Mouse (Mus musculus) layer of hippocampus, postnatal 36 days (tissue): ENCODE measurements around the gene Brpf3. TPM values are rescaled to one million over a fixed set of nuclear protein-coding genes. Genes with fewer than 3 reads are reported as not detected.
"Not testable (repeated sequence)": the region's sequence is repeated elsewhere in the genome, so short reads cannot be mapped to it uniquely, and the experiment has no call there.

Experiments
- DNase-seq, 2 experiments: peaks; one replicate each; pipeline ENCODE4 v3.0.0; 2022
- total RNA-seq, 2 experiments: library from RNA; stranded (reverse); gene quantifications; 2 replicates each; pipeline ENCODE4 v1.2.3; 2021

The Brpf3 gene
- total RNA-seq = 10 to 100 TPM; 39.4 to 45.4 TPM

DNA sequence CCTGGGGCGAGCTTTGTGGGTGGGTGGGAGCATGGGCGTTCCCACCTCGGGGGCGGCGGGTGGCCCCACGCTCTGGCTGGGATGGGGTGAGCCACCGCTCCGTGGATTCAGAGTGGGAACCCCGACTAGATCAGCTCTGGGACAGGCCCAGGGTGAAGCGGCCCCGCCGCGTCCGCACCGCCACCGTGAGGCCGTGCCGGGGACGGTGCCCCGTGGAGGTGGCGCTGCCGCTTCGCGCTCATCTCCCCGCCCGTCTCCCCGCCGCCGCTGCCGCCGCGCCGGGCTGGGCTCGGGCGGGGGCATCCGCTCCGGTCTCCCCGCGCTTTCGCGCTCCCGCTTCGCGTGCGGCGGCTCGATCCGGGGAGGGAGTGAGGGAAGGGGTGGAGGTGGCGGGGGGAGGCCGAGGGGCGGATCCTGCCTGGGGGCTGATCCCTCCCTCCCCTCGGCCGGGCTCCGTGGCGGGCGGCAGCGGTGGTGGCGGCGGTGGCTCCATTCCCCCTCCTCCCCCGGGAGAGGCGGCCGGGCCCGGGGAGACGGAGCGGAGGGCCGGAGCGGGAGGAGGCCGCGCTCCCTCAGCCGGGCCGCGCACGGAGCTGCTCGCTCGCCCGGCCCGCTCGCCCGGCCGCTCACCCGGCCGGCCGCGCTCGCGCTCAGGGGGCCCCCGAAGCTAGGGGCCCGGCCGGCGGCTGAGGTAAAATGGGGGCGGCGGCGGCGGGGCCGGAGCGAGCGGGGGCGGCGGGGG lies at the start of gene Brpf3:
TSS of gene Brpf3 (plus strand) at position 420 of the 742 bp plus-strand sequence.
- DNase-seq = peak; percentile 78 to 79

DNA sequence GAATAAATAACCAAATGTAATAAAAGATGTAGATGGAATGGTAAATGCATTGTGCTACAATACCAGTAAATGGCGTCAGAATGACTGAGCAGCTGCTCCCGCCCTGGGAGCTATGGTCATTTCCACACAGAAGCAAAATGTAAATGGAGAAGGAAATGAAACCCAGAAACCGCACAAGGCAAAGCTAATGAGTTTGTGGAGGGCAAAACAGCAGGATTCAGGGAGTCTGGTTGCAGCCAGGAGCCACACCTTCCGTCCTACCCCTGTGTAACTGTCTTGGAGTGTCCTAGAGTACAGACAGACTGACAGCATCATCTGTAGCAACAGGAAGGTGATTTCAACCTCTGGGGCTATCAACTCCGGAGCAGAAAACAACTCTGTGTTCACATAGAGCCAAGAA lies 44.4 kb upstream of the Brpf3 start:
- no peak for DNase-seq

DNA sequence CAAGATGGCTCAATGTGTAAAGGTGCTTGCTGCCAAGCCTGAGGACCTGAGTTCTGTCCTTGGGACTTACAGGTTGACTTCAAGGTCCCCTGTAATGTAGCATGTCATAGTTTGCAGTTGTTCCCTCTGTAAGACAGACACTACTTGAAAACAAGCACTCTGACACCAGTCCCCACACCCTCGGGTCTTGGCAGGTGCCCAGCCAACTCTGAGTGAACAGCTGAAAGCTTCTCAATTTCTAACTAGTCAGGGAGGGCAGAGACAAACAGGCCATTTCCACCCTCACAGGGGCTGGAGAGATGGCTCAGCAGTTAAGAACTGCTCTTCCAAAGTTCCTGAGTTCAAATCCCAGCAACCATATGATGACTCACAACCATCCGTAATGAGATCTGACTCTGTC lies 43.4 kb upstream of the Brpf3 start:
- DNase-seq = no peak

DNA sequence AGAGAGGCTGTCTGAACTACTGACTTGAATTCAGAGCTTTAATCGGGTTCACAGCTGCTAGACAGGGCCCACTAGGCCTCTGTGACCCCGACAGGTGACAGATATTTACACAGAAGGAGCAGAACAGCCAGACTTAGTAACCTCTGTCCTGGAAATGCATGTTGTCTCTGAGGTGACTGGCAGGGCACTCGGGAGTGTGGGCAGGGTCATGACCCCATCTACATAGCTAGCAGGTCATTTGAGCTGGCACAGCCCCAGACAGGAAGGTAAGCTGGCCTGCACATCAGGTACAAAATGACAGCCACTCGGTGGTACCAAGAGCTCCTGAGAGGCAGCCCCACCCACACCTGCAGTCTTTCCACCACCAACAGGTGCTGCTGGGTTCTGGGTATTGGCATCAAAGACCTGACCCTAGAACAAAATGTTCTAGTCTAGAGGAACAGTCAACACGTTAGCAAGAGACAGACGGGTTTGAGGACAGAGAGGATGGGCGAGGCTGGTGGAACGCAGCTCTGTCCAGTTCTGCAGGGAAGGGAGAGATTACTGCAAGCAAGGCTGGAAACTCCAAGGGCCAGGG lies 40.1 kb upstream of the Brpf3 start:
- DNase-seq = no peak

DNA sequence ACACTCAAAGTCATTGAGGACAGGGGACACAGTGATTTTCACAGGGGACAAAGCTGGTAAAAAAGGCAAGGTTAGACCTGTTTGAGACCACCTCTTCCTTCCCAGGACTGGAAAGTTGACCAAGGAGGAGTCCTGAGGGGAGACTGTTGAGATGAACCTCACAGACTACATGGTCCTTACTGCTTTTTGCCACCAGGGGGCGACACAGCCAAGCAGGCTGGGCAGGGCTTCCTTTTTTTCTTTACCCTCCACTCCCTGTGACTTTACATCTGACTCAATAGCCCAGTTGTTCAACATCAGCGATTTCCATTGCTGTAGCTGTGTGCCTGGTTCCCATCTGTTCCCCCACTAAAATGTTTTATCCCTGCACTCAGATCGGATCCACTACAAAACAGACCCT lies 39.0 kb upstream of the Brpf3 start:
- DNase-seq = peak; percentile 57 to 64

DNA sequence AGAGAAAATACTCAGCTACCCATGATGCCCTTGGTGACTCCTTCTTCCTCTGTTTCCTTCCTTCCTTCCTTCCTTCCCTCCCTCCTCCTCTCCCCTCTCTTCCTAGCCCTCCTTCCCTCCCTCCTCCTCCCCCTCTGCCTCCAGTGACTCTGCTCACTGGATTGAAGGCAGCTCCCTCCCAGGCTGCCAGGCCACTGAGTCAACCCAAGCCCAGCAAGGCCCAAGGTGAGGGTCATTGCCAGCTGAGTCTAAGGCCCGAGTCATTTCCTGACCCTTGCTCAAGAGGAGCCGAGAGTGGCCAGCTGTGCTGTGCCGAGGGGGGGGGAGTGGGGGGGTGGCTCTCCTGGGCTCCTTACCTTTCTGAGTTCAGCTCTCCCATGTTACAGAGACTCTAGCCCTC lies 34.7 kb upstream of the Brpf3 start:
- DNase-seq = no peak

DNA sequence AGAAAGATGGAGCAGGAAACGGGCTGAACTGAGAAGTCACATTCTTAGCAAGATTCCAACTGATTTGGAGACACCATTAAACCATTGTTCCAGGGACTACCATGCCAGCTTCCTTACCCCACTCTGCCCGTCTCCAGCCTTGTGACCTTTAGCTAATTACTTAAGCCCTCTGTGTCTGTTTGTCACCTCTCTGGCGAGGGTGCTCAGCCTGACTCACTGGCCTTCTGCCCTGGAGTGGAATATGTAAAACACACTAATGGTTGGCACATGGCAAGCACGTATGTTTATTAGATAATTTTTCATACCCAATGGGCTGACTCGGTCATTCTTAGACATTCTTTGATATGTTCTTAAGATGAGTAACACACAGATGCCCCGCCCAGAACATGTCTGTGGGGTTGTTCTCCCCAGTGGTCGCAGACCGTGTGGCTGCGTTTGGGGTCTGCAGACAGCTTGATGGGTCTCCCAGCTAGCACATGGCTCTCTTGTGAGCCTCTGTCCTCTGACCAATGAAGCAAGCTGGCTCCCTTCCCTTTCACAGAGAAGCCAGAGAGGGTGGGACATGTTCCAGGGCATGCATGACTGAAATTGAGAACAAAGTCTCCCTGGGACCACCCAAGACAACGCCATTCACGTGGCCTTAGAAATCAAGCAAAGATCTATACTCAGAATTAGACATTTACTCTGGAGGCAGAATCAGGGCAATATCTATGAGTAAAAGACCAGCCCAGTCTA lies 33.9 kb upstream of the Brpf3 start:
- DNase-seq = no peak

DNA sequence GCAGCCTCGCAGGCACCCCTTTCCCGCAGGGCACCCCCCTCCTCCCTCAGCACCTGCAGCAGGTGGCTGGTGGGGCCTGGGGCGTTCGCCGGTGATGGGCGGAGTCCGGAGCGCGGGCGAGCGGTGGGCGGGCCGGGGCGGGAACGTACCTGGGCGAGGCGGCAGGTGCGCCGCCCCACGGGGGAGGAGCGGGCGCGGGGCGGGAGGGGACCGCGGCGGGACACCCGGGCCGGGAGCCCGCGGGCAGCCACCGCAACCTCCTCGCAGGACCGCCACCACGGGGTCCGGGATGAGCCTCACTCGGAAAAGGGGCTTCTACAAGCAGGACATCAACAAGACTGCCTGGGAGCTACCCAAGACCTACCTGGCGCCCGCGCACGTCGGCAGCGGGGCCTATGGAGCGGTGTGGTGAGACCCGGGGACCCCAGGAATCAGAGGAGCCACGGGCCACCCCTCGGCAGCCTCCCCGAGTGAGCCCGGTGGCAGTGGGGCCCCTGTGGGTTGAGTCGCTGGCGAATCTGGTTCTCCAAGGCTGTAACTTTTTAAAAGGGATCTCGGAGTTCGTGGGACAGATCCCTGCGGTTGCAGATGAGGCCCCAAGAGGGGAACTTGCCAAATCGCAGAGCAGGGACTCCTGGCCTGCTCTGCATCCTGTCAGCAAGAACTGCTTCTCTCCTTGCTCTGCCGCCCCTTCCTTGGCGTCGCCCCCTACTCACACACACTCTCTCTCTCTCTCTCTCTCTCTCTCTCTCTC lies 31.6 kb upstream of the Brpf3 start, which contains the start of gene Mapk13:
TSS of gene Mapk13 (plus strand) at position 177 of the 754 bp plus-strand sequence.
- no peak for DNase-seq

DNA sequence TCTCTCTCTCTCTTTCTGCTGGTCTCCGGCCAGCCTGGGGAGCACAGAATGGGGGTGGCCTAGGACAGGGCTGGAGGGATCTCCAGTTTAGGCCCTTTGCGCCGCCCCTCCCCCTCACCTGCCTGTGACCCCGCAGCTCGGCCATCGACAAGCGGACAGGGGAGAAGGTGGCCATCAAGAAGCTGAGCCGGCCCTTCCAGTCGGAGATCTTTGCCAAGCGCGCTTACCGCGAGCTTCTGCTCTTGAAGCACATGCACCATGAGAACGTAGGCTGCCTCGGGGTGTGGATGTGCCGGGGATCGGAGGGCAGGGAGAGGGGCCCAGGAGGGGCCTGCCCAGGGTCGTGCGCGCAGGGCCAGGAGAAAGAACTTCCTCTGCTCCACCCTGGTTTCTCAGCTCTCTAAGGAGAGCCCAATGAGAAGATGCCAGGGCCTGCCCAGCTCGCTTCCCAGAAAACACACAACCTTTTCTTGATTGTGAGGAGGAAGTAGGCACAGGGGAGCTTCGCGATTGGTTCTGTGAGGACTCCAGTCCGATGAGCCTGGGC lies 30.9 kb upstream of the Brpf3 start:
- no peak for DNase-seq

DNA sequence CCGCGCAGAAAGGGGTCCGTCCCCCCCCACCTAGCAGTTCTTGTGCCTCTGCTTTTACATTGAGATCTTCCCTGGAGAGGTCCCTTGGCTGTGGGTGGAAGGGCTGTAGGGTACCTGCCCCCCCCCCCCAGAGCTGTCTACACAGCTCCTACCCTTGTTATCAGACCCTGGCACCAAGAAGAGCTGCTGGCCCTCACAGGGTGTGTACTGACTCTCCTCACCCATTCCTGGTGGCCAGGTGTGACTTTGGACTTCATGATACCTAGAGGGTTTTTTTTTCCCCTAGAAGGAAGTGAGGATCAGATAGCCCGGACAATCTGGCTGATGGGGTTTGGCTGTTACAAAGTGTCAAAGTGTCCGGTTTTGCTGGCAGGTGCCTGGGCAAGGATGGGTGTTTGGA lies 29.6 kb upstream of the Brpf3 start:
- DNase-seq = no peak

DNA sequence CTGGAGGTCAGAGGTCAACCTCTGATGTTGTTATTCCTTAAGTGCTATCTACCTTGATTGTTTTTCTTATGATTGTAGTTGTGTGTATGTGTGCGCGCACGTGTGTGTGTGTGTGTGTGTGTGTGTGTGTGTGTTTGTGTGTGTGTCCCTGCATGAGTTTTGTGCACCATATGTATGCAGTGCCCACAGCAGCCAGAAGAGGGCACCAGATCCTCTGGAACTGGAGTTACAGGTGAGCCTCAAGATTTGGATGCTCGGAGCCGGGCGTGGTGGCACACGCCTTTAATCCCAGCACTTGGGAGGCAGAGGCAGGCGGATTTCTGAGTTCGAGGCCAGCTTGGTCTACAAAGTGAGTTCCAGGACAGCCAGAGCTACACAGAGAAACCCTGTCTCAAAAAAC lies 26.6 kb upstream of the Brpf3 start:
- not testable (repeated sequence) for DNase-seq

DNA sequence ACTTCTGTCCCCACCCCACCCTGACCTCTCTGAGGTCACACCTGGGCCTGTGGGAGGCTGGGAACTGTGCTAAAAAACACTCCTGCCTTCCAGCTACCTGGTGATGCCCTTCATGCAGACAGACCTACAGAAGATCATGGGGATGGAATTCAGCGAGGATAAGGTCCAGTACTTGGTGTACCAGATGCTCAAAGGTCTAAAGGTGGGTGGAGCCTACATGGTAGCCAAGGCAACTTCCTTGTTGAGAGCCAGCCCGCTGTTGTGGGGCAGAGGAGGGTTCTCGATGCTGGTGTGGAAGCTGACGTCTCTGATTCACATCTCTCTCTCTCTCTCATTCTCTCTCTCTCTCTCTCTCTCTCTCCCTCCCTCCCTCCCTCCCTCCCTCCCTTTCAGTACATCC lies 25.7 kb upstream of the Brpf3 start:
- DNase-seq = no peak

DNA sequence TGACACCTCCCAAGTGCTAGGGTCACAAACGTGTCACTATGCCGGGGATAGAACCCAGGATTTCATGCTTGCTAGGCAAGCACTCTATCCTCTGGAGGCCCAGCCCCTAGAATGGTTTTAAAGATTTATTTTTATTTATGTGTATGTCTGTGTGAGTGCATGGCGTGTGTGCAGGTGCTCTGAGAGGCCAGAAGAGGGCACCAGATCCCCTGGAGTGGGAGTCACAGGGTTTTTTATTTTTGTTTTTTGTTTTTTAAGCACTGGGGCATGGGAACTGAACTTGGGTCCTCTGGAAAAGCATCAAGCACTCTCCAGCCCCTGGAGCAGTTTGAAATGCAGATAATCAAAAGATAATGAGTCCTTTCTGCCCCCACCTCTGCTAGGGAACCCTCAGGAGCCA lies 24.1 kb upstream of the Brpf3 start:
- no peak for DNase-seq

DNA sequence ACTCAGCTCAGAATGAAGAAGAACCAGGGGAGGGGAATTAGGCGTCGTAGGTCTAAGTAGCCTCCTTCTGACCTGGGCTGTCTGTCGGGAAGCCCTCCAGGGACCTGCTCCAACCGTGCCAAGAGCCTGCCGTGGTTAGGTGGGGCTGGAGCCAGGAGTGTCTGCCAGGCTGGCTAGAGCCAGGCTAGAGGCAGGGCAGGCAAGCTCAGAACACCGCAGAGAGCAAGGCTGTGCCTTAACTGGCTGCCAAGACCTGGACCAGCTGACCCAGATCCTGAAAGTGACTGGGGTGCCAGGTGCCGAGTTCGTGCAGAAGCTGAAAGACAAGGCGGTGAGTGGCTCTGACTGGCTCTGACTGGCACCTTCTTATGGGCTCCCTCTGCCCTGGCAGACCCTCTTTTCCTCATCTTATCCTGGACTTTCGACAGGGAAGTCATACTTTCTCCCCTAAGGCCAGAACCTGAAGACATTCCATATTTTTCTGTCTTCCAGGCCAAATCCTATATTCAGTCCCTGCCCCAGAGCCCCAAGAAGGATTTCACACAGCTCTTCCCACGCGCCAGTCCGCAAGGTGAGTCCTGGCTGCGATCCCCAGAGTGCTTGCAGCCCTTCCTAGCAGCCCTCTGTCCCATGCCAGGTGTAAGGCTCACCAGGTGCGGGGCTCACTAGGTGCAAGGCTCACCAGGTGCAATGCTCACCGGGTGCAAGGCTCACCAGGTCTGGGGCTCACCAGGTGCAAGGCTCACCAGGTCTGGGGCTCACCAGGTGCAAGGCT lies 23.5 kb upstream of the Brpf3 start:
- DNase-seq = peak; percentile 30 to 48

DNA sequence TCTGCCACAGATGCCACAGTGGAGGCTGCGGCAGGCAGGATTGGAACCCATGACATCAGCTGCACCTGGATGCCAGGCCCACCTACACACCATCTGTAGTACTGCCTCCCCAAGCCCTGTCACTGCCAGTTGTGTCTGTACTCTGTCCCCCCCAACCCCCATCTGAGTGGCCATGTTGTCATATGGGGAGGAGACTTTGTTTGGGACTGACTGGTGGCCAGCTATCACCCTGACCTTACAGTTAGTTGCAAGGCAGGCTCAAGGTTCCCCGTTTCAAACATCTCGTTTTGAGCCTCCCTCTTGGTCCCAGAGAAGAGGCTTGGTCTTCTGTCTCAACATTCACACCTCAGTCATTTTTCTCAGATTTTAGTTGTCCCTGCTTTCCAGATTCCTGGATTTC lies 21.2 kb upstream of the Brpf3 start:
- DNase-seq = no peak

DNA sequence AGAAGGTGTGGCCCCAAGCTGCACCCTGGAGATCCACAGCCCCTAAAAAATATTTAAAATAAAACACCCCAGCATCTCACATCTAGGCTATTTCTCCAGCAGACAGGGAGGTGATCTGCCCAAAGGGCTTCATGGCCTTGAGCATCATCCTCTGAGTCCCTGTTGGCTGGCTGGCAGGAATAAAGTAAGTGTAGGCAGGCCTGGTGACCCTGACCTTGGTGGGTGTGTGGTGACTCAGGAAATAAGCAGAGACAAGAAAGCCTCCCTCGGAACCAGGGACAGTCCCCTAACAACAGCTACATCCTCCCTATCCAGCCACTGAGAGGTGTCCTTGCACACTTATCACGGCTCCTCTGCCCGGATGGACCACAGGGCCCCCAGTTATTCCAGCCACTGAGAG lies 20.1 kb upstream of the Brpf3 start:
- no peak for DNase-seq

DNA sequence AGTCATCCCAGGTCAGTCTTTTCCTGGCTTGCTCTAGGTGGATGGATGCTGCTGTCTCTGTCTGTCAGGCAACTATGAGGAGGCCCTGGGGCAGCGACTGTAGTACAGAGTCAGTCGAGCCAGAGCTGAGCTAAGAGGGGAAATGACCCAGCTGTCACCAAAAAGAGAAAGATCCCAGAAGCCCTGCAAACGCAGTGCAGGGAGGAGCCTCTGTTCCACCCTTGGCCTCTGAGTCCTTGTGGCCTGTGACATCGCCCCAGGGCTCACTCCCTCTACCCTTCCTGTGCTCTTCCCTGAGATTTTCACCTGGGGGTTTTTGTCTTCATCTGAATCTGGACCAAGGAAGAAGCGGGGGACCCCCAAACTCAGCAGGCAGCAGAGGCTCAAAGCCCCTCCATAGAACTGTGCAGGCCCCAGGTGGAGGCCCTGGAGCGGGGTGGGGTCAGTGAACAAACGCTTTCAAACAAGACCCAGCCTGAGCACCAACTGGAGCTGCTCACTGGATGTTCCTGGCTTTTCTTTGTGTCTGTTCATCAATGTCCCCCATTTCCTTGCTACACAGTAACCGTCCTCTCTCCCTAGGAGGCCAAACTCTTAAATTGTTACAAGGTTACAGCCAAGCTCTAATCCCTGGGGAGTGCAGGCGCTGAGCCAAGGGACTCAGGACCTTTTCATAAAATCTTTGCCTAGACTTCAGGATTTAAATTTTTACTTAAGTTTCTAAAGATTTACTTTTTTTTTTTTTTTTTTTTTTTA lies 19.4 kb upstream of the Brpf3 start:
- DNase-seq = no peak

DNA sequence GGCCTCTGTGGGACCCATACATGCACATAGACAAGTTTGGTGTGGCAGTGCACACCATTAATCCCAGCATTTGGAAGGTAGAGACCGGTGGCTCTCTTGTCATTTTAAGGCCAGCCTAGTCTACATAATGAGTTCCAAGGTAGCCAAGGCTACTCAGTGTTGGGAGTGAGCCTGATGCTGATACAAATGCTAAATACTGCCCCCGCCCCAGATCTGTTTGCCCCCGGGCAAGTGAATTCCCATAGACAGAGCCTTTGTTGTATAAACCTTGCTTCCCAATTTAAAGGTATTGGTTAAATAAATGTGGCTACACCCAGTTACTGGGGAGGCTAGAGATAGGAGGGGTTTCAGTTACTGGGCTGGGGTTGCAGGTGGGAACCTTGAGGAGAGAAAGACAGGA lies 15.9 kb upstream of the Brpf3 start:
- DNase-seq = no peak

DNA sequence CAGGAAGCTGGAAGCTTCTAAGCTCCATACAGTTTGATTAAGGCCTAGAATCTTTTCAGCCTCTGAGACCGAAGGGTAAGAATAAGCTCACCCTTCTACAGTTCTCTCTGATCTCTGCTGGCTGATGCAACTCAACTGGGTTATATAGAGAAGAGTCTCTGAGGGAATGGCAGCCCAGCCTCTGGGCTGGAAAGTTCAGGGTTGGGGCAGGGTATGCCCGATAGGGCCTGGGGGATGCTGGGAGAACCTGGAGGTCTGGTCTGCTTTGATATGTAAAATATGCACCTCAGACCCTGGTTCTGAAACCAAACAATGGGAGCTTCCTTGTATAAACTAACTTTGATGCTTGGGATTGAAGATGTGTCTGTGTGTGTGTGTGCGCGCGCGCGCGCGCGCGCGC lies 13.4 kb upstream of the Brpf3 start:
- DNase-seq = no peak

DNA sequence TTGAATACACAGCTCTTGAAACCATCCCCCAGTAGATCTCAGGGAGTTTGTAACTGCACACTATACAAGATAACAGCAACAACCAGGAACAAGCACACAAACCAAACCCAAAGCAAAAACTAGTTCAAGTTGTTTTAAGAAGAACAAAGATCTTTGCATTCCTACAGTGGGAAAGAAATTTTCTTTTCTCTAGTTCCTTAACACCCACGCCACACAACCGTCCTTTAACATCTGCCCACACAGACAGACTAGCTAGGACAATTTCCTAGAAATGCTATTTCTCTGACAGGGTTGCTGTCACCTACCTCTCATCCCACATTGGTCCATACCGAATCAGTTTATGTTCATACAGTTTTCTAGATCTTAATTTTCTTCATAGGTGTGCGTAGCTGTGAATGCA lies 3.9 kb upstream of the Brpf3 start:
- no peak for DNase-seq
